Mouse (Mus musculus) brain, embryonic 14.5 days (tissue): ENCODE data around the gene Slamf9. TPM values are rescaled to one million over a fixed set of nuclear protein-coding genes. Genes with fewer than 3 reads are reported as not detected.

Experiments
- DNase-seq: peaks from one replicate; pipeline ENCODE4 v3.0.0-alpha.2; 2011; ENCODE audit warnings: low read depth
- CTCF ChIP-seq: fragments of 200-500 bp; IDR thresholded peaks from 2 replicates; pipeline ENCODE4 v1.5.1; 2012; ENCODE audit warnings: inconsistent platforms, mild to moderate bottlenecking, moderate library complexity, borderline replicate concordance; ENCODE audit not compliant: insufficient read depth, insufficient read length; ENCODE audit errors: extremely low read depth
- POLR2A ChIP-seq: fragments of 200-500 bp; IDR thresholded peaks from 2 replicates; pipeline ENCODE4 v1.6.1; 2012; ENCODE audit warnings: mild to moderate bottlenecking, inconsistent platforms, borderline replicate concordance; ENCODE audit not compliant: poor library complexity, insufficient read depth, insufficient read length, severe bottlenecking; ENCODE audit errors: extremely low read depth
- polyA plus RNA-seq: library from polyadenylated mRNA; depleted of rRNA; stranded (reverse); fragments of >200 nt; gene quantifications from 2 replicates; pipeline ENCODE4 v1.2.3, GENCODE M21; 2012; rRNA removed

Gene Slamf9
- 0.16 and 0.18 TPM in 2 replicates for polyA plus RNA-seq

GRCm38 (mm10) chr1:172475054-172475741 lies at the start of gene Slamf9:
Gene Slamf9, plus strand, starts transcription at chr1:172475358.
- TF ChIP-seq CTCF (no peak), POLR2A (no peak)
- DNase-seq, result no peak

- TF ChIP-seq POLR2A (no peak), CTCF (no peak)
- no peak for DNase-seq
Observed at GRCm38 (mm10) chr1:172426419-172426818, 48.7 kb upstream of the Slamf9 start.

GRCm38 (mm10) chr1:172427841-172428240 lies 47.3 kb upstream of the Slamf9 start:
- TF ChIP-seq CTCF (no peak), POLR2A (no peak)
- DNase-seq, result no peak

GRCm38 (mm10) chr1:172428614-172429013 lies 46.5 kb upstream of the Slamf9 start:
- TF ChIP-seq CTCF, result no peak
- no peak for TF ChIP-seq POLR2A
- DNase-seq, result no peak

- no peak for DNase-seq
- TF ChIP-seq CTCF (no peak), POLR2A (no peak)
Observed at GRCm38 (mm10) chr1:172430731-172431220, 44.4 kb upstream of the Slamf9 start.

- DNase-seq, result no peak
- TF ChIP-seq POLR2A (no peak), CTCF (no peak)
Observed at GRCm38 (mm10) chr1:172431836-172432586, 43.1 kb upstream of the Slamf9 start.

- DNase-seq, result no peak
- TF ChIP-seq CTCF, result no peak
- no peak for TF ChIP-seq POLR2A
Observed at GRCm38 (mm10) chr1:172432587-172432955, 42.6 kb upstream of the Slamf9 start.

- no peak for TF ChIP-seq POLR2A
- no peak for TF ChIP-seq CTCF
- no peak for DNase-seq
Observed at GRCm38 (mm10) chr1:172433012-172433850, 41.9 kb upstream of the Slamf9 start.

GRCm38 (mm10) chr1:172433851-172434165 lies 41.4 kb upstream of the Slamf9 start:
- no peak for DNase-seq

GRCm38 (mm10) chr1:172436785-172437184 lies 38.4 kb upstream of the Slamf9 start:
- no peak for DNase-seq
- no peak for TF ChIP-seq POLR2A
- TF ChIP-seq CTCF, result no peak

More at GRCm38 (mm10) chr1:172433851-172434165, 41.4 kb upstream of the Slamf9 start:
- no peak for TF ChIP-seq CTCF
- TF ChIP-seq POLR2A, result no peak

GRCm38 (mm10) chr1:172438621-172439020 lies 36.5 kb upstream of the Slamf9 start:
- TF ChIP-seq CTCF (no peak), POLR2A (no peak)
- DNase-seq, result no peak

GRCm38 (mm10) chr1:172440521-172440920 lies 34.6 kb upstream of the Slamf9 start:
- DNase-seq, result no peak
- TF ChIP-seq POLR2A (no peak), CTCF (no peak)

GRCm38 (mm10) chr1:172441935-172442445 lies 33.2 kb upstream of the Slamf9 start:
- no peak for DNase-seq
- TF ChIP-seq POLR2A, result no peak
- no peak for TF ChIP-seq CTCF
